Mouse (Mus musculus) lung, postnatal 14 days (tissue): ENCODE results near the gene Gbf1.

Source experiments
- DNase-seq: peaks from one replicate; pipeline ENCODE4 v3.0.0; 2021

Gene Gbf1

DNA sequence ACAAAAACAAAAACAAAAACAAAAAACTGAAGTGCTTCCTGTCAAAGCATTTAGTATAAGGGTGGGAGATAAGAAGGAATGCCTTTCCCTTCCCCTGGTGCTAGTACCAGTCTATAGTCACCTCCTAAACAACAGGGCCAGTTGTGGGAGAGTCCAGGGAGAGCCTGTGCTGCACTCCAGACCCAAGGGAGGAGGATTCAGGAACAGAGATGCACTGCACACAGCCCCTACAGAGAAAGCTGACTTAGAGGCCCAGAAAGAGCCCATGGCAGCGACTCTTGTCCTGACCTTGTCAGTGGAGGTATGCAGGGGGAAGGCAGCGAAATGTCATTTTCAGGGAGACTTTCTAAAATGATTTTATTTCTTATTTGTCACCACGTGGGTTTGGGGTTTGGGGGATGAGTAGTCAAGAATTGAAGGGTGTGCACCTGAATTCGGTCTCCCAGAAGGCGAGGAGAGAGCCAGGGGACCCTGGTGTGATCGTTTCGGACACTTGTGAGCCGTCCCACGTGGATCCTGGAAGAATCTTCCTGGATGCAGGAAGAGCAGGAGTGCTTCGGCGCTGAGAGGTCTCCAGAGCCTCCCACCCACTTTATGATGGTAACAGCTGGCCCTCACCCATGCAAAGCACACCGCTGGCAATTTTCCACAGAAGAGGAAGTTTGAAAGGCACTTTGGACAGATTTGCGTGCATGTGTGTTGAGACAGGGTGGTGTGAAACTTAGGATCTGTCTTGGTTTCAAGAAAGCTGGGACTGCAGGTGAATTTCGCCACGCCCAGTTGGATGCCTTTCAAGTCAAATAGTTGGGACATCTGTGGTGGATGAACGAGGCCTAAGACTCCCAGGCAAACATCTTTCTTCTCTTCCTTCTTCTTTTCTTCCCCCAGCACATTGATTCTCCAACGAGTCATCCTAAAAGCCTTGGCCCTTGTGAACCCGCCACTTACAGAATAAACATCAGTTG, 151.2 kb downstream of the Gbf1 start:
- DNase-seq: no peak

- DNase-seq: peak; percentile 95
Observed at GRCm38 (mm10) chr19:46304216-46304841, 152.0 kb downstream of the Gbf1 start, which contains the start of gene Nfkb2. Gene Nfkb2 (plus strand): TSS chr19:46304320.

- DNase-seq: no peak
Observed at GRCm38 (mm10) chr19:46304908-46305333, 152.6 kb downstream of the Gbf1 start.

DNA sequence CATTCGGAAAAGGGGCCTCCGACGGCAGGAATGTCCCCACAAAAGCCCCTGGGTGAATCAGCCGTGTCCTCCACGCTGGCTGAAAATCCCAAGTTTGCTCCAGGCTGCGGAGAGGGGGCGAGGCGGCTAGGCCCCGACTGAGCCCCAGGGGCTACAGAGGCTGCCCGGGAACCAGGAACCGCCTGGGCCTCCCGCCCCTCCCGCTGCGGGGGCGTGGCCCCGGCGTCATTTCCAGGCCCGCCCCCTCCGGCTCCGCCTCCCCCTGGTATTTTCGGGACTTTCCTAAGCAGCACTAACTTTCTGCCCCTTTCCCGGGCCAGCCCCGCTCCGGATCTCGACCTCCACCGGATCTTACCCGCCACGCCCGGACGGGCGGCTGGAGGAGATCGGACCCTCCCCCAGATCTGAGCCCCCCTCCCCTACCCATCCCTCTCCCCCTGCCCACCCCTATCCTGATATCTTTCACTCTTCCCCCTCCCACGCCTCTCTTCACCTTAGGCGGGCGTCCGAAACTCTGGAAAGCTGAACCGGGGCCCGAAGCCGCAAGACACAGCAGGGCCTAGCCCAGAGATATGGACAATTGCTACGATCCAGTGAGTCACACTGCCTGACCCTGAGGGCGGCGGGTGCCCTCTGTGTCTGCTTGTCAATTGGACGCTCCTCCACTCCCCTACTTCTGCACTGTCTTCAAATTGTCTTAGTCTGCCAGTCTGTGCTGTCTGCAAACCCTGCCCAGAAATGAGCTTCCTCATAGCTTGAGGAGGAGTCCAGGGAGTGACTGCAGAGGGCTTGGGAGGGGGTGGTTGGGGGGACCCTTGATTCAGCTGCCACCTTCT, 153.3 kb downstream of the Gbf1 start:
- peak; percentile 92 for DNase-seq

- DNase-seq: no peak
Observed at GRCm38 (mm10) chr19:46306268-46306610, 153.9 kb downstream of the Gbf1 start.

DNA sequence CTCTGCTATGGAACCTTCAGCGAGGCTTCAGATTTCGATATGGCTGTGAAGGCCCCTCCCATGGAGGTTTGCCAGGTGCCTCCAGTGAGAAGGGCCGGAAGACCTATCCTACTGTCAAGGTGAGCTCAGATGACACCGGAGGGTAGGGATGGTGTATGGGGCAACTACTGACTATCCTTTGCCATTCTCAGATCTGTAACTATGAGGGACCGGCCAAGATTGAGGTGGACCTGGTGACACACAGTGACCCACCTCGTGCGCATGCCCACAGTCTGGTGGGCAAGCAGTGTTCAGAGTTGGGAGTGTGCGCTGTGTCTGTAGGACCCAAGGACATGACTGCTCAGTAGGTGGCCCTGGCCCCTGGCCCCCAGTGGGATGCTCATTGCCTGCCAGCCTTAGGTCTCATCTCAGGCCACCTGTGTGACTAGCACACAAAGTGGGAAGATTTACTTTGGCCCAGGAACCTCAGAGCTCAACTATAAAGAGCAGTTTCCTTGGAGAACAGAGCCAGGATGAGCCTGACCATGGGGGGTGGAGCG, 154.5 kb downstream of the Gbf1 start:
- no peak for DNase-seq

DNA sequence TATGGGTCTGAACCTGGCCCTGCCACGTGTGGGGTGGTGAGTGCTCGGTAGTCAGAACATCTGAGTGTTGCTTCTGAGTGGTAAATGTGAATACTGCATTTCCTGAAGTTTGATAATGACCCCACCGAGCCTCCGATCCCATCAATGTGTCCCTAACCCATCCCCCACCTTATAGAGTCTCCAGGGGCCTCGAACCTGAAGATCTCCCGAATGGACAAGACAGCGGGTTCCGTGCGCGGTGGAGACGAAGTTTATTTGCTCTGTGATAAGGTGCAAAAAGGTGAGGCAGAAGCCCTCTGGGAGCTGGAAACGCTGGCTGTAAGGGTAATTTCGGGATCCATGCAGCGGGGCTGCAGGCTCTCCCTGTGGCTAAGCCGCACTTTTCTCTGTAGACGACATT, 155.5 kb downstream of the Gbf1 start:
- no peak for DNase-seq

- DNase-seq: no peak
Observed at GRCm38 (mm10) chr19:46308303-46308702, 156.0 kb downstream of the Gbf1 start.

- peak; percentile 93 for DNase-seq
Observed at GRCm38 (mm10) chr19:46308706-46309435, 156.6 kb downstream of the Gbf1 start.

GRCm38 (mm10) chr19:46309651-46310305, 157.5 kb downstream of the Gbf1 start:
- no peak for DNase-seq

GRCm38 (mm10) chr19:46310312-46310865, 158.1 kb downstream of the Gbf1 start:
- no peak for DNase-seq

DNA sequence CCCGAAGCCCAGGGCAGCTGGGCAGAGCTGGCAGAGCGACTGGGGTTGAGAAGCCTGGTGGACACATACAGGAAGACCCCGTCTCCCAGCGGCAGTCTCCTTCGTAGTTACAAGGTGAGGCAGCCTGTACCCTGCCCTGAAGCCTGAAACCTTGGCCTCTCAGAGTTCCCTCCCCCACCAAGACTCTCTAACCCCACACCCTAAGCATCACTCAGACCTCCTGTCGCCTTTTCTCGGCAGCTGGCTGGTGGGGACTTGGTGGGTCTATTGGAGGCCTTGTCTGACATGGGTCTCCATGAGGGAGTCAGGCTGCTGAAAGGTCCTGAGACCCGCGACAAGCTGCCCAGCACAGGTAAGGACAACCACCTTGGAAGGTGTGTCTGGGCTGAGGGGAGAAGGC, 159.0 kb downstream of the Gbf1 start:
- DNase-seq: no peak

- DNase-seq: no peak
Observed at GRCm38 (mm10) chr19:46312566-46312965, 160.3 kb downstream of the Gbf1 start.

DNA sequence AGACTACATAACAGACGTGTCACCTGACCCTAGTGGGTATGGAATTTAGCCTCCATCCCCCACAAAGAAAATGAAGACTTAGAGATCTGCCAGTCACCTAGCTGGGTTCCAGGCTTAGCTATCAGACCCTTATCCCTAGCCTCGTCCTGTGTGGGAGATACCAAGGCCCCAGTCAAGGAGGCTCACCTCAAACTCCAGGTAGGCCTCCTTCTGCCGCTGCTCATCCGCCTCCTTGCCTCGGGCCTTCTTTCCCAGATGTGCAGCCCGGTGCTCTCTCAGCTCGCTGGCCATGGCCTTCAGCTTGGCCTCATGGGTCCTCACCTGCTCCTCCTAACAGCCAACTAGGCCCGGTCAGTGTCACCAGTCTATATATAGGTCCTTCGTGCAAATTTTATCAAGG, 160.8 kb downstream of the Gbf1 start:
- DNase-seq: no peak

GRCm38 (mm10) chr19:46313591-46313990, 161.3 kb downstream of the Gbf1 start:
- no peak for DNase-seq

DNA sequence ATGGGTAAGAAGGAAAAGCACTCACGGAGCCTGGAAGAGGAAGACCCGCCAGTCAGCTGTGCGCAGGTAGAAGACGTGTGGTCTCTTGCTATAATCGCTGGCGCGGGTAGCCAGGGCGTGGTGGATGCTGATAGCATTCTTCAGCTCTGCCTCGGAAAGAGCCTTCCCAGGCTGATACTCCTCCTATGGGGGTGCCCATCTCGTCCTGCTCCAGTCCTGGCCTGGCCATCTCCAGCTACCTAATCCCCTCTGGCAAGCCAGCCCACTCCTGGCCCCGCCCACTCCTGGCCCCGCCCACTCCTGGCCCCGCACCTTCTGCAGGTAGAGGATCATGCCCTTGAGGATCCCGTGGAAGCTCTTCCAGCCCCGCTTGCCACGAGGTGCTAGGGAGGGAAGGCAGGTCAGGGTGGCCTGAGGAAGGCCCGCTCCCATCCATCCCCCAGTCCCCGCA, 161.9 kb downstream of the Gbf1 start:
- DNase-seq: no peak

- no peak for DNase-seq
Observed at GRCm38 (mm10) chr19:46314872-46315742, 162.8 kb downstream of the Gbf1 start.

- DNase-seq: no peak
Observed at GRCm38 (mm10) chr19:46315752-46316610, 163.7 kb downstream of the Gbf1 start.

DNA sequence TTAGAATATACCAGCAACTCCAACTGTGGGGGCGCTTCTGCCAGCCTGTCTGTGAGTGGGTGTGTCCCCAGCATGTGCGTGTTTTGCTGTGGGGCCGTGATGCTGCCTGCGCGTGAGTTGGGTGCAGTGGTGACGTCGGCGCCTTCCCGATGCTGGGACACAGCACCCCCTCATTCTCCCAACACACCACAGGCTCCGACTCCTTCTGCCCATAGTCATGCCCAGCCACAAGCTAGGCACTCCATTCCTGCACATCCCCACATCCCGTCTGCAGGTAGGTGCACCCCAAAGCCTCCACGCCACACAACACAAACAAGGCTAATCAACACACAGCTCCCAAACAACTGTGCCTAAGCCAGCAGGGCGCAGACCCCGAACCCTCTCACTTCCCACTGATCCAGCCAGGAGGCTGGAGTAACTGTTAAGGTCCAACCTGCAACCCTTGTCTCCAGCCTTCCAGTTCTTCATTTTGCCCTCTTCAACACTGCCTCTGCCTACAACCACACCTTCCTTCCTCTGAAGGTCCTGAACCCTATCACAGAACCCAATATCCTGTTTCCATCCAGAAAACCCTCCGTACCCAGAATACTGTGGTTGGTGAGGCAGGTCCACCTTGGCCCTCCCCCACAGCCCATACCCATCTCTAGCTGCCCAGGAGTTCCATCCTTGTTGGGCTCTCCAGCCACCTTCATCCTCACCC, 164.7 kb downstream of the Gbf1 start:
- DNase-seq: no peak
